Mouse (Mus musculus): ENCODE measurements around the gene Gatad2b. TPM values are rescaled to one million over a fixed set of nuclear protein-coding genes. Genes with fewer than 3 reads are reported as not detected.

Gatad2b gene
- total and polyA plus RNA-seq, 3 experiments = 8.4 to 22.6 (median 8.9) TPM

GRCm38 (mm10) chr3:90291982-90292344, 1.0 kb upstream of the Gatad2b start:
- DNase-seq (ENCODE audit: extremely low read depth) = peak; percentile 23
- H3K9me3 ChIP-seq (replicated peaks; ENCODE audit: low read length) = no peaks in the 10 kb centered on the region
- peak overlapping the region; percentile 29 to 87 (median 72) for H3K4me3 ChIP-seq (replicated peaks in 1 of 3; ENCODE audit: low read depth in 2 of 3, low read length in 2 of 3, poor library complexity in 1 of 3)
- TF ChIP-seq ZKSCAN1 (IDR thresholded peaks at IDR 0.05; ENCODE audit: borderline replicate concordance, low read depth, low read length) (no peak), HCFC1 (IDR thresholded peaks at IDR 0.05; ENCODE audit: low read depth, low read length) (no peak), MAFK (IDR thresholded peaks at IDR 0.05; ENCODE audit: insufficient replicate concordance, low read length) (peak; percentile 39; the same call in 1 of the 2 replicates), ZMIZ1 (IDR thresholded peaks at IDR 0.05; ENCODE audit: low read depth, low read length) (no peak), POLR2AphosphoS2 (IDR thresholded peaks at IDR 0.05; ENCODE audit: low read depth, low read length) (no peak), E2F4 (IDR thresholded peaks at IDR 0.05; ENCODE audit: insufficient replicate concordance, low read depth, low read length) (0 out of 2 replicates have a peak, but pooled peaks have one; percentile 9), MEF2A (IDR thresholded peaks at IDR 0.05; ENCODE audit: borderline replicate concordance, low read depth, low read length) (no peak), NRF1 (IDR thresholded peaks at IDR 0.05; ENCODE audit: low read depth, low read length) (no peak), RCOR1 (conservative IDR thresholded peaks at IDR 0.05; ENCODE audit: low read depth, low read length) (0 out of 2 replicates have a peak, but pooled peaks have one; percentile 35), USF2 (conservative IDR thresholded peaks at IDR 0.05; ENCODE audit: low read depth, low read length) (0 out of 2 replicates have a peak, but pooled peaks have one; percentile 6), POLR2A (IDR thresholded peaks at IDR 0.05; ENCODE audit: low read depth, low read length) (no peak), CHD2 (IDR thresholded peaks at IDR 0.05; ENCODE audit: low read length) (no peak), MAX (IDR thresholded peaks at IDR 0.05; ENCODE audit: low read length) (peak; percentile 61; the same call in 1 of the 2 replicates), ZC3H11A (IDR thresholded peaks at IDR 0.05; ENCODE audit: low read depth, low read length) (no peak)
- H3K9ac ChIP-seq (ENCODE audit: insufficient read depth, low read depth) = peak overlapping the region; percentile 96
- H3K4me1 ChIP-seq (ENCODE audit: control insufficient read depth in 1 of 2, insufficient read depth in 2 of 2) = peaks cover 5 to 23% of the 10 kb centered on the region in 2 experiments; a peak in 3 of 4 replicates
- H3K79me2 ChIP-seq (replicated peaks; ENCODE audit: control insufficient read depth, extremely low read depth, insufficient read depth, poor library complexity, severe bottlenecking) = peaks cover 38% of the 10 kb centered on the region
- in situ Hi-C loops (cut with MboI; ENCODE audit: low pct_ligation_motif_present, low pct_unique_long_range_greater_than_20kb, low sequenced_read_pairs) (loop anchor here (10.0 kb wide), 1 partner anchor 83 kb away; no protein-coding TSS in a partner anchor), dilution Hi-C loops (cut with MboI; ENCODE audit: extremely low pct_ligation_motif_present, extremely low pct_unique_long_range_greater_than_20kb, low sequenced_read_pairs) (no loop called here)
- peak overlapping the region; percentile 38; the same call in 1 of the 2 replicates for H3K4me2 ChIP-seq (ENCODE audit: insufficient read depth, low read depth, poor library complexity, severe bottlenecking)
- H3K27me3 ChIP-seq (replicated peaks) = no peaks in the 10 kb centered on the region
- H3K27ac ChIP-seq (ENCODE audit: insufficient read depth, low read depth) = peak overlapping the region; percentile 64
- peaks cover under 1 to 6% of the 10 kb centered on the region in 2 experiments for H3K36me3 ChIP-seq (replicated peaks in 1 of 2; ENCODE audit: control insufficient read depth in 1 of 2, insufficient read depth in 1 of 2, low read length in 1 of 2)

DNA sequence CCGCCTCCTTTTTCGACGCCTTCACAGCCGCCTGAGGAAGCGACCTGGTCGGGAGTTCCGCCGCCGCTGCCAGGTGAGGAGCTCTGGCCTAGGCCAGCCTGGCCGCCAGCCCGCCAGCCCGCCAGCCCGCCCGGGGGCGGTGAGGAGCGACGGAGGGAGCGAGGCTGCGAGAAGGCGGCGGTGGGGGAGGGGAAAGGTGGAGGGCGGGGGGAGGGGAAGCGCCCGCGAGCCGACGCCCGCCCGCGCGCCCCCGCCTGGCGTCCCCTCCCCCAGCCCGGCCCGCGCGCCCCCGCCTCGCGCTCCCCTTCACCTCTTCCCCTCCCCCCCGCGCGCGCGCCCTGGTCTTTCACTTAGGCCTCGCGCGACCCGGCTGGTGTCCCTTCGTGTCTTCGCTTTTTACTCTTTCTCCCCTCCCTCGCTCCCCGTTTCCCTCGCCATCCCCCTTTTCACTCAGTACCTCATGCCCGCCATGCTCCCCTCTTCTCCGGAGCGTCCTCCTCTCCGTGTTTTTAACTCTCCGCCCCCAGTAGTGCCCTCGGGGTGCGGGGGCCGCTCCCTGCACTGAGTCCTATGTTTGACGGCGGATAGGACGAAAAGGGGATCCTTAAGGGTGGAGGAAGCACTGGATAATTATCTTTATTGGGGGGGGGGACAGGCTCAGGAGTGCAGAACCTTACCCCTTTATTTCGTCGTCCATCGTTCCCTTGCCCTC, 530 bp downstream of the Gatad2b start:
- Histone ChIP-seq H3K9ac (ENCODE audit: insufficient read depth, low read depth) (peak overlapping the region; percentile 98), H3K4me3 (replicated peaks in 1 of 3; ENCODE audit: low read depth in 2 of 3, low read length in 2 of 3, poor library complexity in 1 of 3) (peak overlapping the region; percentile 85 to 98 (median 94)), H3K27me3 (replicated peaks) (no peaks in the 10 kb centered on the region), H3K4me2 (ENCODE audit: insufficient read depth, low read depth, poor library complexity, severe bottlenecking) (peak overlapping the region; percentile 88), H3K79me2 (replicated peaks; ENCODE audit: control insufficient read depth, extremely low read depth, insufficient read depth, poor library complexity, severe bottlenecking) (peaks cover 53% of the 10 kb centered on the region), H3K27ac (ENCODE audit: insufficient read depth, low read depth) (peak overlapping the region; percentile 90), H3K36me3 (replicated peaks in 1 of 2; ENCODE audit: control insufficient read depth in 1 of 2, insufficient read depth in 1 of 2, low read length in 1 of 2) (peaks cover 2 to 15% of the 10 kb centered on the region in 2 experiments), H3K9me3 (replicated peaks; ENCODE audit: low read length) (no peaks in the 10 kb centered on the region), H3K4me1 (ENCODE audit: control insufficient read depth in 1 of 2, insufficient read depth in 2 of 2) (peaks cover 6 to 37% of the 10 kb centered on the region in 2 experiments; a peak in 3 of 4 replicates)
- TF ChIP-seq CHD2 (IDR thresholded peaks at IDR 0.05; ENCODE audit: low read length) = peak; percentile 33; the same call in 1 of the 2 replicates
- 0 out of 2 replicates have a peak, but pooled peaks have one; percentile 32 for TF ChIP-seq ZMIZ1 (IDR thresholded peaks at IDR 0.05; ENCODE audit: low read depth, low read length)
- 0 out of 2 replicates have a peak, but pooled peaks have one; percentile 27 for TF ChIP-seq SIN3A (IDR thresholded peaks at IDR 0.05; ENCODE audit: low read length)
- 0 out of 2 replicates have a peak, but pooled peaks have one; percentile 58 for TF ChIP-seq MAZ (IDR thresholded peaks at IDR 0.05; ENCODE audit: low read depth, low read length)
- no peak for TF ChIP-seq RCOR1 (conservative IDR thresholded peaks at IDR 0.05; ENCODE audit: low read depth, low read length)
- no peak for TF ChIP-seq NELFE (IDR thresholded peaks at IDR 0.05; ENCODE audit: low read depth, low read length)
- no peak for TF ChIP-seq IRF4 (IDR thresholded peaks at IDR 0.05; ENCODE audit: low read depth, low read length)
- TF ChIP-seq JUND (conservative IDR thresholded peaks at IDR 0.05; ENCODE audit: low read depth, low read length) = no peak
- TF ChIP-seq TCF12 (IDR thresholded peaks at IDR 0.05; ENCODE audit: low read depth, low read length) = 0 out of 2 replicates have a peak, but pooled peaks have one; percentile 18
- no peak for TF ChIP-seq ZKSCAN1 (IDR thresholded peaks at IDR 0.05; ENCODE audit: borderline replicate concordance, low read depth, low read length)
- no peak for TF ChIP-seq E2F4 (IDR thresholded peaks at IDR 0.05; ENCODE audit: insufficient replicate concordance, low read depth, low read length)
- peak; percentile 45; the same call in 1 of the 2 replicates for TF ChIP-seq MXI1 (IDR thresholded peaks at IDR 0.05; ENCODE audit: low read depth, low read length)
- TF ChIP-seq POLR2AphosphoS2 (IDR thresholded peaks at IDR 0.05; ENCODE audit: low read depth, low read length) = no peak; the same call in 1 of the 2 replicates
- 0 out of 2 replicates have a peak, but pooled peaks have one; percentile 57 for TF ChIP-seq CHD1 (IDR thresholded peaks at IDR 0.05; ENCODE audit: low read depth, low read length)
- TF ChIP-seq ELF1 (IDR thresholded peaks at IDR 0.05; ENCODE audit: low read depth, low read length) = no peak
- TF ChIP-seq POLR2A (IDR thresholded peaks at IDR 0.05; ENCODE audit: low read depth, low read length) = peak; percentile 49
- no peak for TF ChIP-seq BHLHE40 (IDR thresholded peaks at IDR 0.05; ENCODE audit: low read depth, low read length)
- TF ChIP-seq PAX5 (IDR thresholded peaks at IDR 0.05; ENCODE audit: low read length) = no peak
- no peak for TF ChIP-seq MAFK (IDR thresholded peaks at IDR 0.05; ENCODE audit: insufficient replicate concordance, low read length)
- peak; percentile 72 for DNase-seq (ENCODE audit: extremely low read depth)
- in situ Hi-C loops (cut with MboI; ENCODE audit: low pct_ligation_motif_present, low pct_unique_long_range_greater_than_20kb, low sequenced_read_pairs) = loop anchor here (10.0 kb wide), 1 partner anchor 81 kb away; no protein-coding TSS in a partner anchor
- dilution Hi-C loops (cut with MboI; ENCODE audit: extremely low pct_ligation_motif_present, extremely low pct_unique_long_range_greater_than_20kb, low sequenced_read_pairs) = no loop called here
